Mouse (Mus musculus) heart, embryonic 13.5 days (tissue): ENCODE data around the gene BC051019. TPM values are rescaled to one million over a fixed set of nuclear protein-coding genes. Genes with fewer than 3 reads are reported as not detected.

ENCODE experiments used
- ATAC-seq: fragments of 200-750 bp; cut with Nextera tagmentation; 2 replicates; pipeline ENCODE4 v1.8.0; 2017; ENCODE audit warnings: moderate TSS enrichment; ENCODE audit not compliant: insufficient number of reproducible peaks, low FRiP score, low TSS enrichment; ENCODE audit errors: extremely low read depth
- H3K27ac ChIP-seq: fragments of 300-500 bp; sonication (generic); replicated peaks from 2 replicates; pipeline ENCODE4 v1.5.1; 2015; ENCODE audit warnings: moderate library complexity, mild to moderate bottlenecking, inconsistent platforms
- H3K27me3 ChIP-seq: fragments of 300-500 bp; sonication (generic); replicated peaks from 2 replicates; pipeline ENCODE4 v1.6.1; 2015; ENCODE audit warnings: mild to moderate bottlenecking, inconsistent platforms
- H3K36me3 ChIP-seq: fragments of 300-500 bp; sonication (generic); 2 replicates; pipeline ENCODE4 v1.6.1; 2015; ENCODE audit warnings: mild to moderate bottlenecking, inconsistent platforms
- H3K4me1 ChIP-seq: fragments of 300-500 bp; sonication (generic); 2 replicates; pipeline ENCODE4 v1.6.1; 2015; ENCODE audit warnings: inconsistent platforms
- H3K4me2 ChIP-seq: fragments of 300-500 bp; sonication (generic); 2 replicates; pipeline ENCODE4 v1.6.1; 2015; ENCODE audit warnings: inconsistent platforms, mild to moderate bottlenecking, moderate library complexity
- H3K4me3 ChIP-seq: fragments of 300-500 bp; sonication (generic); 2 replicates; pipeline ENCODE4 v1.5.1; 2015; ENCODE audit warnings: moderate library complexity, mild to moderate bottlenecking, inconsistent platforms
- H3K9ac ChIP-seq: fragments of 300-500 bp; sonication (generic); 2 replicates; pipeline ENCODE4 v1.6.1; 2015; ENCODE audit warnings: inconsistent platforms, mild to moderate bottlenecking, moderate library complexity
- H3K9me3 ChIP-seq: fragments of 300-500 bp; sonication (generic); 2 replicates; pipeline ENCODE4 v1.6.1; 2016; ENCODE audit warnings: inconsistent platforms
- WGBS: fragments of 180-500 bp; shearing (Covaris S2); methylation state at CpG from one replicate; pipeline ENCODE4 v1.1.7; 2015; ENCODE audit warnings: mixed read lengths; 5-methylcytosine and 5-hydroxymethylcytosine counted together
- polyA plus RNA-seq: library from polyadenylated mRNA; unstranded; fragments of >200 nt; fragmentation: Nextera tagmentation; extraction: Ambion mirVana; gene quantifications from 2 replicates; pipeline ENCODE4 v1.2.1, GENCODE M21; 2015

Gene BC051019
- polyA plus RNA-seq, 1 experiment from 2014 or later: 0.12 TPM

DNA sequence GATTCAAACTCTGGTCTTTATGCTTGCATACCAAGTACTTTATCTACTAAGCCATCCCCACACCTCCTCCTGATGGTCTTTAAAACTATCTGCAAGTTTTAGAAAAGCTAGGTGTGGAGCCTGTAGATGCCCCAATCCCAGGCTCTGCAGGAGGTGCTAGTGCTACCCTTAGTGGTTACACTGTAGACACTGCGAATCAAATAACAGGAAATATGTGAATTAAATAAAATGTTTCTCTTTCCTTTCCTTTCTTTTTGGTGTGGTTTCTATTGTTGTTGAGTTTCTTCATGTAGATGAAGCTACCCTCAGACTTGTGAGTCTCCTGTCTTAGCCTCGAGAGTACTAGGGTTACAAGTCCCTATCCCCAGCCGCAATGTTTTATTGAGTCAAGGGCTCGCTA is 18.1 kb upstream of the BC051019 start:
- Histone ChIP-seq H3K9ac (no peak overlapping the region), H3K9me3 (no peaks in the 10 kb centered on the region), H3K4me1 (no peaks in the 10 kb centered on the region), H3K27me3 (no peaks in the 10 kb centered on the region), H3K4me2 (no peak overlapping the region), H3K36me3 (peaks cover 75% of the 10 kb centered on the region), H3K4me3 (no peak overlapping the region), H3K27ac (no peak overlapping the region)
- 83% methylated on average over 4 of the region's 4 CpGs for WGBS
- ATAC-seq: no peak

DNA sequence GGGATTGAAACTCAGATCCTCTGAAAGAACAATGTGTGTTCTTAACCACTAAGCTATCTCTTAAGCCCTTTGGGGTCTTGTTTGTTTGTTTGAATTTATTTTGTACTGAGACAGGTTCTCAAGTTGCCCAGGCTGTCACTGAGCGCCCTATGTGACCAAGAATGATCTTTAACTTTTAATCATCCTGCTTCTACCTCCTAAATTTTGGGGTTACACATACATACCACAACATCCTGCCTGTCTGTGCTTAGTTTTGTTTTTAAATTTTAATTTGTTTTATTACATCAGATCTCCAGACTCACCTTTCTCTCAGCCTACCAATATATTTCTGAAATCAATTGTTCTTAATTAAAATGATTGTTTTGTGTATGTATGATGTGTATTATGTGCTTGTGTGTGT is 17.4 kb upstream of the BC051019 start:
- ATAC-seq: no peak
- H3K4me2 ChIP-seq: no peak overlapping the region
- H3K27ac ChIP-seq: no peak overlapping the region
- H3K4me3 ChIP-seq: no peak overlapping the region
- H3K4me1 ChIP-seq: no peaks in the 10 kb centered on the region
- H3K36me3 ChIP-seq: peaks cover 75% of the 10 kb centered on the region
- WGBS: 77% methylated on average over 1 of the region's 1 CpGs
- H3K9ac ChIP-seq: no peak overlapping the region
- H3K27me3 ChIP-seq: no peaks in the 10 kb centered on the region
- no peaks in the 10 kb centered on the region for H3K9me3 ChIP-seq

- Histone ChIP-seq H3K4me2 (no peak overlapping the region), H3K27me3 (no peaks in the 10 kb centered on the region), H3K4me1 (no peaks in the 10 kb centered on the region), H3K4me3 (no peak overlapping the region), H3K27ac (no peak overlapping the region), H3K36me3 (peaks cover 71% of the 10 kb centered on the region), H3K9me3 (no peaks in the 10 kb centered on the region), H3K9ac (no peak overlapping the region)
- ATAC-seq: no peak
- WGBS: 64% methylated on average over 5 of the region's 5 CpGs
Measured at GRCm38 (mm10) chr7:109739822-109740370, 16.2 kb upstream of the BC051019 start.

GRCm38 (mm10) chr7:109734806-109735205 is 11.2 kb upstream of the BC051019 start:
- no peak overlapping the region for H3K9ac ChIP-seq
- H3K27ac ChIP-seq: no peak overlapping the region
- no peak overlapping the region for H3K4me2 ChIP-seq
- H3K9me3 ChIP-seq: no peaks in the 10 kb centered on the region
- no peaks in the 10 kb centered on the region for H3K27me3 ChIP-seq
- 76% methylated on average over 4 of the region's 4 CpGs for WGBS
- peaks cover 6% of the 10 kb centered on the region for H3K4me1 ChIP-seq
- H3K4me3 ChIP-seq: no peak overlapping the region
- H3K36me3 ChIP-seq: peaks cover 32% of the 10 kb centered on the region
- no peak for ATAC-seq

- H3K9ac ChIP-seq: peak within 1 kb of the TSS; percentile 44; the same call in 1 of the 2 replicates
- 80% methylated on average over 5 of the region's 5 CpGs for WGBS
Measured at GRCm38 (mm10) chr7:109731626-109732025, 8.0 kb upstream of the BC051019 start, which contains the start of gene Ascl3. Gene Ascl3 (minus strand): TSS chr7:109731726.

GRCm38 (mm10) chr7:109723114-109723513 is 536 bp downstream of the BC051019 start:
- H3K27ac ChIP-seq: no peak overlapping the region
- H3K4me3 ChIP-seq: no peak overlapping the region
- no peak overlapping the region for H3K9ac ChIP-seq
- no peaks in the 10 kb centered on the region for H3K27me3 ChIP-seq
- ATAC-seq: no peak
- H3K4me2 ChIP-seq: no peak overlapping the region
- H3K36me3 ChIP-seq: no peaks in the 10 kb centered on the region
- no peaks in the 10 kb centered on the region for H3K4me1 ChIP-seq
- H3K9me3 ChIP-seq: no peaks in the 10 kb centered on the region
- 91% methylated on average over 8 of the region's 8 CpGs for WGBS

More at GRCm38 (mm10) chr7:109731626-109732025, 8.0 kb upstream of the BC051019 start, which contains the start of gene Ascl3:
- no peak within 1 kb of the TSS for H3K4me2 ChIP-seq
- peaks cover 13% of the 10 kb centered on the region for H3K36me3 ChIP-seq
- H3K27ac ChIP-seq: no peak within 1 kb of the TSS
- H3K4me3 ChIP-seq: no peak within 1 kb of the TSS
- H3K4me1 ChIP-seq: peaks cover 17% of the 10 kb centered on the region
- no peak for ATAC-seq
- H3K27me3 ChIP-seq: no peaks in the 10 kb centered on the region
- no peaks in the 10 kb centered on the region for H3K9me3 ChIP-seq

DNA sequence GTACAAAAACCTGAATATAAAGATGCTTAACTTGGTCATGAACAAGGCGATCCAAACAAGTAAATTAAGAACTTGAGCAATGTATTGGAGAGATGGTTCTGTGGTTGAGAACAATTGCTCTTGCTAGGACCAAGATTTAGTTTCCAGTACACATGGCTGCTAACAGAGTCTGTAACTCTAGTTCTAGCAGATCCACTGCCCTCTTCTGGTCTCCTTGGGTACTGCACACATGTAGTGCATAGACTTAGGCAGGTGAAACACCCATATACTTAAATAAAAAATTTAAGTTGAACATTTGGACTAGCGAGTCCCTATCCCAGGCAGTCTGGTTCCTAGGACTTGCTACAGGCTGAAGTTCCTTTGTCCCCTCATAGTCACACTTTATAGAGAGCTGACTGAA is 1.0 kb downstream of the BC051019 start:
- no peak overlapping the region for H3K4me2 ChIP-seq
- H3K27me3 ChIP-seq: no peaks in the 10 kb centered on the region
- H3K4me3 ChIP-seq: no peak overlapping the region
- H3K9ac ChIP-seq: no peak overlapping the region
- no peak for ATAC-seq
- H3K4me1 ChIP-seq: no peaks in the 10 kb centered on the region
- no peaks in the 10 kb centered on the region for H3K9me3 ChIP-seq
- no peak overlapping the region for H3K27ac ChIP-seq
- H3K36me3 ChIP-seq: no peaks in the 10 kb centered on the region
- 99% methylated on average over 2 of the region's 2 CpGs for WGBS

- H3K9ac ChIP-seq: no peak overlapping the region
- H3K27me3 ChIP-seq: no peaks in the 10 kb centered on the region
- no peak for ATAC-seq
- no peaks in the 10 kb centered on the region for H3K36me3 ChIP-seq
- H3K4me2 ChIP-seq: no peak overlapping the region
- no peak overlapping the region for H3K27ac ChIP-seq
- no peaks in the 10 kb centered on the region for H3K9me3 ChIP-seq
- no peaks in the 10 kb centered on the region for H3K4me1 ChIP-seq
- 56% methylated on average over 9 of the region's 9 CpGs for WGBS
- no peak overlapping the region for H3K4me3 ChIP-seq
Measured at GRCm38 (mm10) chr7:109719286-109719685, 4.4 kb downstream of the BC051019 start.

DNA sequence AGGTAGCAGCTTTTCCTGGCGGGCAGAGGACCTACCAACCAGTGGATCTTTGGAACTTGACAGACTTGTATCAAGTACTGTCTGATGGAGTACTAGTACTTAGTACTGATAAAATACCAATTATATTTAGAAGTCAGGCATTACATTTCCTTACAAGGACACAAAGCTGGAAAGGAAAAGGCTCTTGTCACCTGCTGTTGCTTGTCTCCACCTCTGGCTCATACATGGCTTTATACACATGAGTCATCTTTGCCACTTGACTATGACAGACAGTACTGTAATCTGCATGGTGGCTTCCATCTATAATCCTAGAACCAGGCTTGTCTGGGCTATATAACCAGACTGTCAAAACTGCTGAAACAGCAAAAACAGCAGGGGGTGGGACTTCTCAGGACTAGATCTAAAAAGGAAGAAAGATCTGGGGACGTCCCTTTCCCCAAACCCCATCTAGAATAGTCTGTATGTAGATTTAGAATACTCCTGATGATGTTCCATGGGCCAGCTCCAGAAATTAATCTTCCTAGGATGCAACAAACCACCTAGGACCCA is 10.1 kb downstream of the BC051019 start:
- no peak overlapping the region for H3K9ac ChIP-seq
- WGBS: 80% methylated on average over 2 of the region's 2 CpGs
- H3K4me2 ChIP-seq: no peak overlapping the region
- H3K9me3 ChIP-seq: no peaks in the 10 kb centered on the region
- ATAC-seq: no peak
- no peak overlapping the region for H3K27ac ChIP-seq
- peaks cover 27% of the 10 kb centered on the region for H3K4me1 ChIP-seq
- no peak overlapping the region for H3K4me3 ChIP-seq
- H3K36me3 ChIP-seq: peaks cover 35% of the 10 kb centered on the region
- H3K27me3 ChIP-seq: no peaks in the 10 kb centered on the region

GRCm38 (mm10) chr7:109712198-109712597 is 11.5 kb downstream of the BC051019 start:
- Histone ChIP-seq H3K9ac (no peak overlapping the region), H3K9me3 (no peaks in the 10 kb centered on the region), H3K27ac (no peak overlapping the region), H3K27me3 (no peaks in the 10 kb centered on the region), H3K4me2 (no peak overlapping the region), H3K4me1 (peaks cover 41% of the 10 kb centered on the region), H3K36me3 (peaks cover 41% of the 10 kb centered on the region), H3K4me3 (no peak overlapping the region)
- 89% methylated on average over 7 of the region's 7 CpGs for WGBS
- no peak for ATAC-seq

DNA sequence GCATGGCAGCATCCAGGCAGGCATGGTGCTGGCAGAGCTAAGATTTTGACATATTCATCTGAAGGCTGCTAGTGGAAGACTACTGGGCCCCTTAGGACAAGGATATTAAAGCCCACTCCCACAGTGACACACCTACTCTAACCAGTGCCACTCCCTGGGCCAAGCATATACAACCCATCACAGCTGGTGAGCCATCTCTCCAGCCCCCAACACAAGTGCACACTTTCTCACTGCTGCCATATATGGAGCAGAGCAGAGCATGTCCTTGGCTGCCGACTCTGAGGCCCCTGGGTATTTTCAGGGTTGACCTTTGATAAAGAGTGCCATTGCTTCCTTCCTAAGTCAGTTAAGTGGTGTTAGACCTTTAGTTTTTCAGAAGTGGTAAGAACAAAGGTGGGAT is 13.6 kb downstream of the BC051019 start:
- ATAC-seq: no peak
- WGBS: 18% methylated on average over 1 of the region's 1 CpGs
- peaks cover 41% of the 10 kb centered on the region for H3K36me3 ChIP-seq
- H3K4me1 ChIP-seq: peaks cover 42% of the 10 kb centered on the region
- peak overlapping the region; percentile 82 for H3K27ac ChIP-seq
- no peak overlapping the region for H3K9ac ChIP-seq
- no peaks in the 10 kb centered on the region for H3K27me3 ChIP-seq
- H3K4me2 ChIP-seq: no peak overlapping the region
- no peaks in the 10 kb centered on the region for H3K9me3 ChIP-seq
- no peak overlapping the region for H3K4me3 ChIP-seq

GRCm38 (mm10) chr7:109708961-109709382 is 14.7 kb downstream of the BC051019 start:
- Histone ChIP-seq H3K27me3 (no peaks in the 10 kb centered on the region), H3K4me3 (no peak overlapping the region), H3K36me3 (peaks cover 41% of the 10 kb centered on the region), H3K4me1 (peaks cover 53% of the 10 kb centered on the region), H3K9ac (no peak overlapping the region), H3K27ac (peak overlapping the region; percentile 82), H3K9me3 (no peaks in the 10 kb centered on the region), H3K4me2 (no peak overlapping the region)
- 17% methylated on average over 3 of the region's 3 CpGs for WGBS
- ATAC-seq: no peak
